Mouse (Mus musculus): ENCODE data around the gene Tuba3b. TPM values are rescaled to one million over a fixed set of nuclear protein-coding genes. Genes with fewer than 3 reads are reported as not detected.

The Tuba3b gene
- polyA plus RNA-seq, 1 experiment from 2014 or later: not detected

DNA sequence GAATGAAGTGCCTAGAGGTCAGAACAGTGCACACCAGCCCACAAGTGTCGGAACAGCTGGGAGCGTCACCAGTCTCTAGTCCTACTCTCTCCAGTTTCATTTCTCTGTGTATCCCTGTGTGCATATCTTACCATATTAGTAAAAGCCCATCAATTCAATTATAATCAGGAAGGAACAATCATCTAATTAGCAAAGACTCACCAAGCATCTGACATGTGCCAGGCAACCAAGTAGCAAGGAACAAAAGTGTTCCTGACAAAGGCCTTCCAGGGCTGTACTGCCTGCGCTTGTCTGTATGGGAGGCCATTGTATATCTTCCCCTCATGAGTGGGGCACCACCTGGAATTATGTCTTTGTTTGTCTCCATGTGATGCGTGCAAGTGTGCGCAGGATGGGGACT, 4.7 kb upstream of the Tuba3b start:
- no peak overlapping the region for H3K27ac ChIP-seq (replicated peaks)
- no peak for ATAC-seq (ENCODE audit: low FRiP score, low read depth)
- H3K9ac ChIP-seq (replicated peaks): no peak overlapping the region
- 0 out of 2 replicates have a peak, but pooled peaks cover 4% of the 10 kb centered on the region for H3K27me3 ChIP-seq
- no peak overlapping the region for H3K4me3 ChIP-seq
- 85% methylated on average over 5 of the region's 5 CpGs for WGBS
- H3K4me2 ChIP-seq (replicated peaks): no peak overlapping the region
- no peaks in the 10 kb centered on the region for H3K36me3 ChIP-seq
- no peaks in the 10 kb centered on the region for H3K4me1 ChIP-seq
- H3K9me3 ChIP-seq: no peaks in the 10 kb centered on the region

- ATAC-seq (ENCODE audit: low FRiP score, low read depth): no peak
- 88% methylated on average over 3 of the region's 3 CpGs for WGBS
Measured at GRCm38 (mm10) chr6:145612611-145613010, 2.9 kb upstream of the Tuba3b start.

GRCm38 (mm10) chr6:145614219-145614618, 1.3 kb upstream of the Tuba3b start, which contains the start of gene Lmntd1:
Gene Lmntd1, minus strand, starts transcription at chr6:145614319.
- H3K4me1 ChIP-seq: no peaks in the 10 kb centered on the region
- H3K9me3 ChIP-seq: no peaks in the 10 kb centered on the region
- H3K27ac ChIP-seq (replicated peaks): no peak within 1 kb of the TSS
- H3K4me3 ChIP-seq: no peak within 1 kb of the TSS
- 85% methylated on average over 7 of the region's 7 CpGs for WGBS
- H3K36me3 ChIP-seq: no peaks in the 10 kb centered on the region
- H3K4me2 ChIP-seq (replicated peaks): no peak within 1 kb of the TSS
- H3K9ac ChIP-seq (replicated peaks): no peak within 1 kb of the TSS
- H3K27me3 ChIP-seq: 0 out of 2 replicates have a peak, but pooled peaks cover 4% of the 10 kb centered on the region
- no peak for ATAC-seq (ENCODE audit: low FRiP score, low read depth)

More at GRCm38 (mm10) chr6:145612611-145613010, 2.9 kb upstream of the Tuba3b start:
- no peak overlapping the region for H3K9ac ChIP-seq (replicated peaks)
- H3K4me2 ChIP-seq (replicated peaks): no peak overlapping the region
- H3K9me3 ChIP-seq: no peaks in the 10 kb centered on the region
- H3K4me1 ChIP-seq: no peaks in the 10 kb centered on the region
- H3K27me3 ChIP-seq: 0 out of 2 replicates have a peak, but pooled peaks cover 4% of the 10 kb centered on the region
- no peak overlapping the region for H3K4me3 ChIP-seq
- H3K27ac ChIP-seq (replicated peaks): no peak overlapping the region
- no peaks in the 10 kb centered on the region for H3K36me3 ChIP-seq

DNA sequence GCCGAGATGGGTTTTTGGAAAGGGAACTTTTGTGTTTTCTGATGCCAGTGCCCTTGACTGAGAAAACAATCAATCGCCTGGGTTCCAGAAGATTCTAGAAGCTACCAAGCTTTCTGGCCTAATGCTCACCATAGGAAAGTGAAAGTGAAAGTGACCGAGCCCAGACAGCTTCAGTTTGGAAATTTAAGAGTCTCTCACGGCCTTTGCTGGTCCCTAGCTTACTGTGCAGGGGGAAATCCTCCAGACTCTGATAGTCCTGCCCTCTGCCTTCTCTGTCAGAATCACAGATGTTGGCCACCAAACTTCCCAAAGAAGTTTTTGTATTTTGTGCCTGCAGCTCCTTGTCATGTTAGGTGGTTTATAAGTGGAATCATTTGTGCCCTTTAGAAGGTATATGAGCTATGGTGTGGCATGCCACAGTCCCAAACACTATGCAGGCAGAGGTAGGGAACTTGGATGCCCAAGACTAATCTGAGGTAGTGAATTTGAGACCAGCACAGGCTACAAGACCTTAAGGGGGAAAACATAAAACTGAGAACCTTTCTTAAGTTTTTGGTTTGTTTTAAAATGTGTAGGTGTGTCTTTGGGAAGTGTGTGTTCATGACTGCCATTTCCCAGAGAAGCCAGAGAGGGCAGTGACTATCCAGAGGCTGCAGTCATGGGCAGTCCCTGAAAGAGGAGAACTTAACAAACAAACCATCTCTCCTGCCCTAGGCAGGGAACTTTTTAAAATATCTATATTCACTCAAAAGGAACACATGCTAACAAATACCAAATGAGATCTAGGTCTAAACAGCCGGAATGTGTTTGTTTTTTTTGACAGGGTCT, 1.1 kb downstream of the Tuba3b start:
- ATAC-seq (ENCODE audit: low FRiP score, low read depth): no peak
- no peaks in the 10 kb centered on the region for H3K36me3 ChIP-seq
- no peaks in the 10 kb centered on the region for H3K9me3 ChIP-seq
- no peaks in the 10 kb centered on the region for H3K4me1 ChIP-seq
- no peak overlapping the region for H3K27ac ChIP-seq (replicated peaks)
- no peak overlapping the region for H3K9ac ChIP-seq (replicated peaks)
- H3K27me3 ChIP-seq: no peaks in the 10 kb centered on the region
- no peak overlapping the region for H3K4me3 ChIP-seq
- no peak overlapping the region for H3K4me2 ChIP-seq (replicated peaks)
- 88% methylated on average over 5 of the region's 5 CpGs for WGBS

- Histone ChIP-seq H3K4me1 (no peaks in the 10 kb centered on the region), H3K9me3 (no peaks in the 10 kb centered on the region), H3K27ac (replicated peaks) (no peak overlapping the region), H3K4me3 (no peak overlapping the region), H3K4me2 (replicated peaks) (no peak overlapping the region), H3K27me3 (no peaks in the 10 kb centered on the region), H3K36me3 (no peaks in the 10 kb centered on the region), H3K9ac (replicated peaks) (no peak overlapping the region)
- WGBS: 86% methylated on average over 4 of the region's 4 CpGs
- no peak for ATAC-seq (ENCODE audit: low FRiP score, low read depth)
Measured at GRCm38 (mm10) chr6:145623141-145623540, 7.6 kb downstream of the Tuba3b start.

DNA sequence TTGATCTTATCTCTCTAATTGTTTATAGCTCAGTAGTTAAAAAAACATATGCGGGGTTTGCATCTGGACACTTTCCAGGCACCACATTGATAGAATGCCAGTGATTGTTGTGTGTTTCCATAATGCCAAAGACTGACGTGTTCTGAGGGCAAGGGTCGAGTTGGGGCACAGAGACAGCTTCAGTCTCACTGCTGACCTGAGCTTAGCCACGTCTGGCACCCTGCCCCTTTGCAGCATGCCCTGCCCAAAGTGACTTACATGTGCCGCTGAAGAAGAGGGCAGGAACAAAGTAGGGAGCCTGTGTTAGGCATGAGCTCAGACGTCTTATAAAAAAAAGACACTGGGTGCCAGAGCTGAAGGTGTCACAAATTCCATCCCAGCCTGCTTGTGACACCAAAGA, 14.7 kb downstream of the Tuba3b start:
- no peak for ATAC-seq (ENCODE audit: low FRiP score, low read depth)

GRCm38 (mm10) chr6:145634454-145634853, 18.9 kb downstream of the Tuba3b start:
- H3K4me3 ChIP-seq: no peak overlapping the region
- WGBS: 87% methylated on average over 2 of the region's 2 CpGs
- no peaks in the 10 kb centered on the region for H3K36me3 ChIP-seq
- no peak for ATAC-seq (ENCODE audit: low FRiP score, low read depth)
- H3K9ac ChIP-seq (replicated peaks): no peak overlapping the region
- H3K27ac ChIP-seq (replicated peaks): no peak overlapping the region
- no peak overlapping the region for H3K4me2 ChIP-seq (replicated peaks)
- no peaks in the 10 kb centered on the region for H3K27me3 ChIP-seq
- H3K4me1 ChIP-seq: no peaks in the 10 kb centered on the region
- H3K9me3 ChIP-seq: no peaks in the 10 kb centered on the region

More for the DNA sequence above, 14.7 kb downstream of the Tuba3b start:
- Histone ChIP-seq H3K27me3 (no peaks in the 10 kb centered on the region), H3K4me3 (no peak overlapping the region), H3K4me1 (no peaks in the 10 kb centered on the region), H3K9me3 (no peaks in the 10 kb centered on the region), H3K36me3 (no peaks in the 10 kb centered on the region), H3K27ac (replicated peaks) (no peak overlapping the region), H3K9ac (replicated peaks) (no peak overlapping the region), H3K4me2 (replicated peaks) (no peak overlapping the region)
- WGBS: 67% methylated on average over 6 of the region's 6 CpGs

- ATAC-seq (ENCODE audit: low FRiP score, low read depth): no peak
- no peaks in the 10 kb centered on the region for H3K4me1 ChIP-seq
- peaks cover 6% of the 10 kb centered on the region; the same call in 1 of the 2 replicates for H3K9me3 ChIP-seq
- no peak overlapping the region for H3K4me3 ChIP-seq
- 81% methylated on average over 4 of the region's 4 CpGs for WGBS
- H3K4me2 ChIP-seq (replicated peaks): no peak overlapping the region
- H3K36me3 ChIP-seq: no peaks in the 10 kb centered on the region
- H3K27me3 ChIP-seq: no peaks in the 10 kb centered on the region
- H3K9ac ChIP-seq (replicated peaks): no peak overlapping the region
- H3K27ac ChIP-seq (replicated peaks): no peak overlapping the region
Measured at GRCm38 (mm10) chr6:145636682-145637081, 21.1 kb downstream of the Tuba3b start.

DNA sequence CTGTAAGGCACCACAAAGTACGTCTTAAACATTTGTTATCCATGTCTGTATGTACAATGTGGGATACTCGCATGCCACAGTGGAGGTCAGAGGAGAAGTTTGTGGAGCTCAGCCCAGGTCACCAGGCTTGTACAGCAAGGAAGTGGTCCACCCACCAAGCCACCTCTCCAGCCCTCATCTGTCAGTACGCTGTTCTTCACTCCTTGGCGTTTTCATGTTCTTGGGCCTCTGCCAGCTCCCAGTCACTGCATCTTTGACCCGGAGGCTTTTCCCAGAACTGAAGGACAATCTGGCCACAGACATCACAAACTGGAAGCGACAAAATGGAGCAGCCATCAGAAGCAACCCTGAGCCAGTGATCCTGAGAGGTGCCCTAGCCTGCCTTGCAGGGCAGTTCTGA, 22.7 kb downstream of the Tuba3b start:
- Histone ChIP-seq H3K4me1 (no peaks in the 10 kb centered on the region), H3K4me2 (replicated peaks) (no peak overlapping the region), H3K27ac (replicated peaks) (no peak overlapping the region), H3K36me3 (no peaks in the 10 kb centered on the region), H3K9me3 (peaks cover 6% of the 10 kb centered on the region; the same call in 1 of the 2 replicates), H3K9ac (replicated peaks) (no peak overlapping the region), H3K4me3 (no peak overlapping the region), H3K27me3 (no peaks in the 10 kb centered on the region)
- 87% methylated on average over 6 of the region's 6 CpGs for WGBS
- no peak for ATAC-seq (ENCODE audit: low FRiP score, low read depth)

- no peaks in the 10 kb centered on the region for H3K4me1 ChIP-seq
- WGBS: 89% methylated on average over 4 of the region's 4 CpGs
- H3K27me3 ChIP-seq: no peaks in the 10 kb centered on the region
Measured at GRCm38 (mm10) chr6:145640971-145641506, 25.5 kb downstream of the Tuba3b start.

GRCm38 (mm10) chr6:145651976-145652375, 36.4 kb downstream of the Tuba3b start:
- no peak for ATAC-seq (ENCODE audit: low FRiP score, low read depth)
- peaks cover 8% of the 10 kb centered on the region; the same call in 1 of the 2 replicates for H3K4me1 ChIP-seq
- H3K4me2 ChIP-seq (replicated peaks): no peak overlapping the region
- H3K36me3 ChIP-seq: no peaks in the 10 kb centered on the region
- no peaks in the 10 kb centered on the region for H3K27me3 ChIP-seq
- 0 out of 2 replicates have a peak, but pooled peaks cover 12% of the 10 kb centered on the region for H3K9me3 ChIP-seq
- no peak overlapping the region for H3K9ac ChIP-seq (replicated peaks)
- 90% methylated on average over 2 of the region's 2 CpGs for WGBS
- no peak overlapping the region for H3K4me3 ChIP-seq
- no peak overlapping the region for H3K27ac ChIP-seq (replicated peaks)

More at GRCm38 (mm10) chr6:145640971-145641506, 25.5 kb downstream of the Tuba3b start:
- H3K9me3 ChIP-seq: peaks cover 6% of the 10 kb centered on the region; the same call in 1 of the 2 replicates
- no peak overlapping the region for H3K4me3 ChIP-seq
- ATAC-seq (ENCODE audit: low FRiP score, low read depth): no peak
- H3K27ac ChIP-seq (replicated peaks): no peak overlapping the region
- H3K36me3 ChIP-seq: no peaks in the 10 kb centered on the region
- H3K4me2 ChIP-seq (replicated peaks): no peak overlapping the region
- H3K9ac ChIP-seq (replicated peaks): no peak overlapping the region

- Histone ChIP-seq H3K9ac (replicated peaks) (no peak overlapping the region), H3K9me3 (0 out of 2 replicates have a peak, but pooled peaks cover 12% of the 10 kb centered on the region), H3K27me3 (no peaks in the 10 kb centered on the region), H3K27ac (replicated peaks) (no peak overlapping the region), H3K36me3 (no peaks in the 10 kb centered on the region), H3K4me1 (peaks cover 8% of the 10 kb centered on the region; the same call in 1 of the 2 replicates), H3K4me2 (replicated peaks) (no peak overlapping the region), H3K4me3 (no peak overlapping the region)
- 76% methylated on average over 5 of the region's 5 CpGs for WGBS
- no peak for ATAC-seq (ENCODE audit: low FRiP score, low read depth)
Measured at GRCm38 (mm10) chr6:145652986-145653385, 37.4 kb downstream of the Tuba3b start.

Data from midbrain, embryonic 12.5 days (tissue).